Mouse (Mus musculus) heart, postnatal 36 days (tissue): ENCODE measurements around the gene Adam11. TPM values are rescaled to one million over a fixed set of nuclear protein-coding genes. Genes with fewer than 3 reads are reported as not detected.
A peak's percentile ranks its signal among the peaks of the same experiment; 100 is the strongest.

Source experiments
- DNase-seq, 2 experiments: peaks; one replicate each; pipeline ENCODE4 v3.0.0; 2021 to 2022
- intact Hi-C: fragments of 180-260 bp; cut with DNase I; formaldehyde crosslinking; loops from one replicate; pipeline ENCODE4 v1.15.1; 2025
- total RNA-seq, 2 experiments: library from RNA; stranded (reverse); gene quantifications; 2 replicates each; pipeline ENCODE4 v1.2.3; 2021

The Adam11 gene
- total RNA-seq, 2 experiments from 2014 or later = 4.1 to 6.2 TPM

DNA sequence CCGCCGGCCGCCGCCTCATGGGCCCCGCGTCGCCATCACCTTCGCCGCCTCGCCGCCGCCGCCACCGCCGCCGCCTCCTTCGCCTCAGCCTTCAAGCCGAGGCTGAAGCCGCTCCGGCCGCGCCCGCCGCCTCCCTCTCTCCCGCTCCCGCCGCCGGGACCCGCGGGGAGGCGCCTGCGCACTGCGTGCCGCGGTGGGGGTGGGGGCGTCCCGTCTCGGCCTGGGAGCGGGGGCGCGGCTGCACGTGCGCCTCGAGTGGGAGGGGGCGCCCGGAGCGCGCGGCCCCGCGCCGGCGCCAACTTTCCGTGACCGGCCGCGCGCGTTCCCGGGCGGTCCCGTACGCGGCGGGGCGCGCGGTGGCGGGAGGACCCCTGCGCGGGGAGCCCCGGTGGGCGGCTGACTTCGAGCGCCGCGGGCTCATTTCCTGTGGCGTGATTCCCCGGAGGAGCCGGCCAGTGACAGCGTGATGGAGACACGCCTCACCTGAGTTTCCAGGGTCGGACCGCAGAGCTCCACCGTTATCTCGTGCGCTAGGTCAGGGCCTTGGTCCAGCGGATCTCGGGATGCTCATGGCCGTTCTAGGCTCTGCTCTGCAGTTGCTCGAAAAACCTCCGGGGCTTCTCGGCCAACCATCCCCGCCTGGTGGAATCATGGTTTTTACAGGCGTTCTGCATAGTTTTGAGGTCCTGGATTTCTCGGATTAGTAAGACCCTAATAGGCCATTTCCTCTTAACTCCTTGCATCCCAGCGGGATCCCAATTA lies 58.0 kb downstream of the Adam11 start, which contains the start of gene Gjc1:
TSS of gene Gjc1 (minus strand) at position 680 of the 762 bp plus-strand sequence.
- peak; percentile 78 to 82 for DNase-seq
- intact Hi-C loops = loop anchor here (1.0 to 2.0 kb wide), 2 partner anchors 34 to 39 kb away; no protein-coding TSS in a partner anchor

DNA sequence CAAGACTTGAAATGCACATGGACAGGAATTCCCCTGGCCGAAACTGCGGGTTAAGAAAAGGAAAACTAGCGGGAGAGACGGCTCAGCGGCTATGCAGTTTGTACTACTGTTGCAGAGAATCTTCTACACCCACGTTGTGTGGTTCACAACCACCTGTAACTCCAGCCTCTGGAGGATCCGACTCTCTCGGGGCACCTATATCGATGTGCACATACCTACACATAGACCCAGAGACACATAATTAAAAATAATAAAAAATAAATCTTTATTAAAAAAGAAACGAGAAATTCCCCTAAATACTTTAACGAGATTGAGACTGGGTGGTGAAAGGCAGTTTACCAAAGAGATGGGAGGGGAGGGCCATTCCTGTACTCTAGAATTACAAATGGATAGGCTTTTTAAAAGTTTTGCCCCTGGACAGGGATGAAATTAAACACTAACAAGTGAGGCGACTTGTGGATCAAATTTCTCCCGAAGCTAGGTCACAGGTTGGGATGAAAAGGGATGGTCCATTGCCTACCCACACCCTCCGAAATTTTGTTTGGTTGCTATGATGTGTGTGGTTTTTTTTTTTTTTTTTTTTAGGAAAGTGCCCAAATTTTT lies 58.6 kb downstream of the Adam11 start:
- no peak for DNase-seq
- intact Hi-C loops = loop anchor here (1.0 to 2.0 kb wide), 2 partner anchors 33 to 40 kb away; no protein-coding TSS in a partner anchor

DNA sequence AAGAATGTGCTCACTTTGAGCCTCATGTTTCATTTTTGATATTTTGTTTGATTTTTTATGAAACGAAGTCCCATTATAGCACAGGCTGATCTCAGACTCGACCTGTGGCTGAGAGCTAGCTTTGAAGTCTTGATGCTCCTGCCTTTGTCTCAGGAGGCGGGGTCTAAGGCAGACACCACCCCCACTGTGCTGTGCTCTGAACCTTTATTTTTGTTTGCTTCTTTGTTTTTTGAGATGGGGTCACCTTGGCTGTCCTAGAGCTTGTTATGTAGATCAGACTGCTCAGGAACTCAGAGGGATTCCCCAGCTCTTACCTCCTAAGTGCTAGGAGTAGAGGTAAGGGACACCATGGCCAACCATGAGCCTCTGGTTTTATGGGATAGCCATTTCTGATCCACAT lies 59.2 kb downstream of the Adam11 start:
- no peak for DNase-seq
- intact Hi-C loops = no loop called here

DNA sequence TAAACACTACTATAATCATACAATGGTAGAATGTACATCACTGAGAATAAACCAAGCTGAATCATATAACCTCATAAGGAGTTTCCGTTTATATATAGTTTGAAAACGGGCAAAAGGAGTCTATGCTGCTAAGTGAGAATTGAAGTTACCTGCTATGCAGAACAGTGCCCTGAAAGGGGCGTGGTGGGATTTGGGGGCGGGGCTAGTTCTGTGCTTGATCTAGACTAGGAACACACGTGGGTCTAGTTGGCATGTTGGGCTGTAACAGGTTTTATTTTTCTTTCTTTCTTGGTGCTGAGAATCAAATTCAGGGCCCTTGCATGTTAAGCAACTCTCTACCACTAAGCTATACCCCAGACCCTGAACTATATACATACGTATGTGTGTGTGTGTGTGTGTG lies 60.0 kb downstream of the Adam11 start:
- DNase-seq = no peak
- intact Hi-C loops = no loop called here

DNA sequence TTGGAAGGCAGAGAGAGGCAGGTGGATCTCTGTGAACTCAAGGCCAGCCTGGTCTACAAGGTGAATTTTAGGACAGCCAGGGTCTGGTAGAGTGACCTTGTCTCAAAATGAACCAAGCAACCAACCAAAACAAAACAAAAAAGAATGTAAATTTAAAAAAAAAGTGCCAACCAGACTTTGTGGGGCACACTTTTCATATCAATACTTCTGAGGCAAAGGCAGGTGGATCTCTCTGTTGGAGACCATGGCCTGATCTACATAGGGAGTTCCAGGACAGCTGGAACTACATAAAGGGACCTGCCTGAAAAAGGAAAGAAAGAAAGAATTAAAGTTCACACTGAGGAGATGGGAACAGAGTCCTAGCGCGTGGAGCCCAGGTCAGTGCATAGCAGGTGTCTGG lies 65.2 kb downstream of the Adam11 start:
- intact Hi-C loops = no loop called here
- DNase-seq = no peak

DNA sequence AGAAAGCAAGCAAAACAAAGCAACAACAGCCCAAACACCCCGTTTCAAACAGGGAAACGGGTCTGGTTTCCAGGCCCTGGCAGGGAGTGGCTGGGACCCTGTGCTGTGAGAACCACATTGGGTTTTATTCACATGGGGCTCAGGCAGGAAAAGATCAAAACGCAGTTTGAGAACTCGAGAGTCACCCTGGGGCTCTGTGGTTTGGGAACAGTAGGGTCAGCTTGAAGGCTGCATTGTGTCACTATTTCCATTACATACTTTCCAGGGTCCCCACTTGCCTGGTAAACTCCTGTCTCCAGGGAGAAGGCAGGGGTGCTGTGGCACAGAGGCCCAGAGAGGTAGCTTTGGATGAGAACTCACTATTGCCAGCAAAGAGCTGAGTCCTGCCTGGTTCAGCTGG lies 65.9 kb downstream of the Adam11 start:
- no peak for DNase-seq
- intact Hi-C loops = no loop called here

Other genes starting within 250 kb of the Adam11 start
- 10 to 100 TPM; 18.0 to 21.9 TPM for gene Gpatch8, start 205.0 kb upstream of the Adam11 start, total RNA-seq
- gene Gm11627, start 182.0 kb upstream of the Adam11 start, total RNA-seq = 1 to 10 TPM; 1.4 to 1.5 TPM
- 1 to 10 TPM; 3.1 to 5.4 TPM for gene Fzd2, start 157.0 kb upstream of the Adam11 start, total RNA-seq
- not detected for gene Meioc, start 97.7 kb upstream of the Adam11 start, total RNA-seq
- gene Ccdc43, start 63.7 kb upstream of the Adam11 start, total RNA-seq = 10 to 100 TPM; 19.6 to 24.9 TPM
- gene Gjc1, start 58.3 kb downstream of the Adam11 start, total RNA-seq = 10 to 100 TPM; 23.6 to 33.0 TPM
- 10 to 100 TPM; 12.7 to 17.0 TPM for gene Higd1b, start 74.4 kb downstream of the Adam11 start, total RNA-seq
- gene Eftud2, start 119.5 kb downstream of the Adam11 start, total RNA-seq = 10 to 100 TPM; 32.7 to 37.9 TPM
- gene Ccdc103, start 119.8 kb downstream of the Adam11 start, total RNA-seq = not detected
- gene Fam187a, start 123.7 kb downstream of the Adam11 start, total RNA-seq = not detected
- gene Gfap, start 139.5 kb downstream of the Adam11 start, total RNA-seq = under 1 TPM; 0.19 to 0.31 TPM
- gene Kif18b, start 163.7 kb downstream of the Adam11 start, total RNA-seq = under 1 TPM; 0.42 to 0.79 TPM
- not detected for gene C1ql1, start 185.2 kb downstream of the Adam11 start, total RNA-seq